Mouse (Mus musculus) hindbrain, embryonic 12.5 days (tissue): ENCODE measurements around the gene Slc2a9. TPM values are rescaled to one million over a fixed set of nuclear protein-coding genes. Genes with fewer than 3 reads are reported as not detected.
A peak's percentile ranks its signal among the peaks of the same experiment; 100 is the strongest.

Source experiments
- ATAC-seq: fragments of 200-750 bp; cut with Nextera tagmentation; 2 replicates; pipeline ENCODE4 v1.8.0; 2017; ENCODE audit warnings: moderate TSS enrichment; ENCODE audit not compliant: low FRiP score
- H3K27ac ChIP-seq: fragments of 300-500 bp; sonication (generic); 2 replicates; pipeline ENCODE4 v1.5.1; 2016; ENCODE audit warnings: mild to moderate bottlenecking
- H3K27me3 ChIP-seq: fragments of 300-500 bp; sonication (generic); 2 replicates; pipeline ENCODE4 v1.6.1; 2016; ENCODE audit warnings: mild to moderate bottlenecking
- H3K36me3 ChIP-seq: fragments of 300-500 bp; sonication (generic); 2 replicates; pipeline ENCODE4 v1.6.1; 2016; ENCODE audit warnings: mild to moderate bottlenecking
- H3K4me1 ChIP-seq: fragments of 300-500 bp; sonication (generic); 2 replicates; pipeline ENCODE4 v1.6.1; 2016
- H3K4me2 ChIP-seq: fragments of 300-500 bp; sonication (generic); replicated peaks from 2 replicates; pipeline ENCODE4 v1.6.1; 2016; ENCODE audit warnings: mild to moderate bottlenecking
- H3K4me3 ChIP-seq: fragments of 300-500 bp; sonication (generic); 2 replicates; pipeline ENCODE4 v1.5.1; 2016; ENCODE audit warnings: mild to moderate bottlenecking
- H3K9ac ChIP-seq: fragments of 300-500 bp; sonication (generic); 2 replicates; pipeline ENCODE4 v1.6.1; 2016; ENCODE audit warnings: mild to moderate bottlenecking, moderate library complexity
- H3K9me3 ChIP-seq: fragments of 300-500 bp; sonication (generic); replicated peaks from 2 replicates; pipeline ENCODE4 v1.6.1; 2016; ENCODE audit warnings: mild to moderate bottlenecking
- WGBS: fragments of 180-500 bp; shearing (Covaris S2); methylation state at CpG from one replicate; pipeline ENCODE4 v1.1.7; 2016; 5-methylcytosine and 5-hydroxymethylcytosine counted together
- polyA plus RNA-seq: library from polyadenylated mRNA; unstranded; fragments of >200 nt; fragmentation: Nextera tagmentation; extraction: Ambion mirVana; gene quantifications from 2 replicates; pipeline ENCODE4 v1.2.1, GENCODE M21; 2016

Slc2a9 gene
- polyA plus RNA-seq, 1 experiment from 2014 or later = 0.15 TPM

DNA sequence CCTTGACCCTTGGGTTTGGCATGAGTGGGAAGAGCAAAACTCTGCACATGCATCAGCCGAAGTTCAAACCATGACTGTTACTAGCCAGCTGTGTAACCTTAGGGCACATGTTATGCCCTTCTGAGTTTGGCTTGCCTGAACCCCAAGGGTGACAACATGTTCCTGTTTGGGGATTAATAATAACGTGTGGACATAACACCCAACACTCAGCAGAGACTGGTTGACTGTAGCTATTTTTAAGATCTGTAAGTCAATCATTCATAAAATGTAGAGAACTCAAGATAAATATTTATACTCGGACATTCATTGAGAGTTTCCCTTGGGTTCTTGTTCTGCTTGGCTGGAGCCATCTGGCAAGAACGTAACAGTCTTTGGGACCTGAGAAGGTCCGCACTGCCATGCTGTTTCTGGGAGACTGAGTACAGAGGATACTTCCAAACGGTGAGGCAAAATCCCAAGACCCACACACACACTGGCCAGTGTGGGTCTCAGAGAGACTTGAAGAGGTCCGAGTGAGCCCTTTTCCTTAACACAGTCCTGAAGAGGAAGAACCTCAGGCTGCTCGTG, 6.4 kb downstream of the Slc2a9 start:
- Histone ChIP-seq H3K9ac (no peak overlapping the region), H3K4me2 (no peak overlapping the region), H3K36me3 (no peaks in the 10 kb centered on the region), H3K27ac (no peak overlapping the region), H3K9me3 (no peaks in the 10 kb centered on the region), H3K27me3 (no peaks in the 10 kb centered on the region), H3K4me3 (no peak overlapping the region), H3K4me1 (no peaks in the 10 kb centered on the region)
- no peak for ATAC-seq
- 84% methylated on average over 8 of the region's 8 CpGs for WGBS

DNA sequence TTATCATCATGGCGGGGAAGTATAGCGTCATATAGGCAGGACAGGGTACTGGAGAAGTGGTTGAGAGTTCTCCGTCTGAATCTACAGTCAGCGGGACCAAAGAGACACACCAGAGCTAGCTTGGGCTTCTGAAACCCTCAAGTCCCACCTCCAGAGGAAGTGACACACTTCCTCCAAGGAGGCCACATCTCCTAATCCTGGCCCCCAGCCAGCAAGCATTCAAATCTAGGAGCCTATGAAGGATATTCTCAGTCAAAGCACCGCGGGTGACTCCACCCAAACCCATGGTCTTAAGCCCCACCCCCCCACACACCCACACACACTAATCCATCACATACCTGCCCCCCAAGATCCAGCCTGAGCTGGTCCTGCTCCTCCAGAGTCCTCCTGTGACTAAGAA, 9.1 kb downstream of the Slc2a9 start:
- Histone ChIP-seq H3K4me3 (no peak overlapping the region), H3K27me3 (no peaks in the 10 kb centered on the region), H3K9me3 (no peaks in the 10 kb centered on the region), H3K4me1 (no peaks in the 10 kb centered on the region), H3K36me3 (no peaks in the 10 kb centered on the region), H3K4me2 (no peak overlapping the region), H3K9ac (no peak overlapping the region), H3K27ac (no peak overlapping the region)
- no peak for ATAC-seq
- 93% methylated on average over 6 of the region's 6 CpGs for WGBS

- Histone ChIP-seq H3K9ac (no peak overlapping the region), H3K27ac (no peak overlapping the region), H3K36me3 (no peaks in the 10 kb centered on the region), H3K27me3 (no peaks in the 10 kb centered on the region; the same call in 1 of the 2 replicates), H3K4me2 (no peak overlapping the region), H3K4me3 (no peak overlapping the region), H3K9me3 (no peaks in the 10 kb centered on the region), H3K4me1 (no peaks in the 10 kb centered on the region)
- ATAC-seq = no peak
- WGBS = 84% methylated on average over 8 of the region's 8 CpGs
Measured at GRCm38 (mm10) chr5:38491763-38492162, 11.2 kb downstream of the Slc2a9 start.

DNA sequence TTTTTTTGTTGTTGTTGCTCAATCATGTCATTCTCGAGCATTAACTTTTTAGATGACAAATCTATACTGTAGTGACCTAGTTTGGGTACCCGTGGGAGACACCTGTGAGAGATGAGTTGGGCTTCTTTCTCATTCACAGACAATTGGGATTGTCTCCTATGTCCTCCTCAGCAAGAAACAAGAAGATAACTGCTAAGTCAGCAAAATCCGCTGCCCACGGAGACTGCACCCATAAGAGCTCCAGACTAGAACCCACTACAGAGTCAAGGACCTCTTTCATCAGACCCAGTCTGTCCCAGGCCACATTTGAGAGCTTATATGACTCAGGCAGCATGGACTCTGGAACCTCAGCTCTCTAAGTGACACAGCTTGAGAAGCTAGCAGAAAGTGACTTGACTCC, 13.2 kb downstream of the Slc2a9 start:
- WGBS = 95% methylated on average over 4 of the region's 4 CpGs
- no peak for ATAC-seq
- H3K9me3 ChIP-seq = no peaks in the 10 kb centered on the region; the same call in 1 of the 2 replicates

GRCm38 (mm10) chr5:38488673-38489615, 14.0 kb downstream of the Slc2a9 start:
- H3K27me3 ChIP-seq = no peaks in the 10 kb centered on the region; the same call in 1 of the 2 replicates
- H3K9ac ChIP-seq = no peak overlapping the region
- no peak overlapping the region for H3K27ac ChIP-seq
- no peaks in the 10 kb centered on the region for H3K4me1 ChIP-seq
- no peak overlapping the region for H3K4me3 ChIP-seq
- no peak overlapping the region for H3K4me2 ChIP-seq
- WGBS = 82% methylated on average over 20 of the region's 20 CpGs
- H3K9me3 ChIP-seq = no peaks in the 10 kb centered on the region; the same call in 1 of the 2 replicates
- H3K36me3 ChIP-seq = no peaks in the 10 kb centered on the region
- no peak for ATAC-seq

More for the DNA sequence above, 13.2 kb downstream of the Slc2a9 start:
- H3K4me3 ChIP-seq = no peak overlapping the region
- H3K9ac ChIP-seq = no peak overlapping the region
- H3K27ac ChIP-seq = no peak overlapping the region
- H3K4me2 ChIP-seq = no peak overlapping the region
- H3K36me3 ChIP-seq = no peaks in the 10 kb centered on the region
- H3K4me1 ChIP-seq = no peaks in the 10 kb centered on the region
- H3K27me3 ChIP-seq = no peaks in the 10 kb centered on the region; the same call in 1 of the 2 replicates

DNA sequence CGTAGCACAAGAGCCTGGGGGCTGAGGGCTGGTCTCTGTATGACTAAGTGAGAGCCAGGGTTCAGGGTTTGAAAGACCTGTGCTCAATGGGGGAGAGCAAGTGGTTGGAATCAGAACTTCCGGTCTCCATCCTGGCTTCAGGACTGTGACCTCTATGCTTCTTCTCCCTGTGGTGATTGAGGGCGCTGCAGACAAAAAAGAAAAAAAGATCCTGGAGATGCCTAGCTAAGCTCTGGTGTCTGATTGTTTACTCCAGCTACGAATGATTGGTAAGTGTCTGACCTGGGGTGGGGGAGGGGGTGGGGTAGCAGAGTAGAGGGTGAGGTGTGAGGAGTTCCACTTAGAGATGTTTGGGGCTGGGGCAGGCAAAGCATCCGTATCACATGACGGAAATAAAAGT, 14.9 kb downstream of the Slc2a9 start:
- H3K36me3 ChIP-seq = no peaks in the 10 kb centered on the region
- WGBS = 51% methylated on average over 6 of the region's 6 CpGs
- H3K9ac ChIP-seq = no peak overlapping the region
- H3K4me2 ChIP-seq = no peak overlapping the region
- no peaks in the 10 kb centered on the region for H3K4me1 ChIP-seq
- no peaks in the 10 kb centered on the region; the same call in 1 of the 2 replicates for H3K9me3 ChIP-seq
- H3K27ac ChIP-seq = no peak overlapping the region
- ATAC-seq = no peak
- no peak overlapping the region for H3K4me3 ChIP-seq
- H3K27me3 ChIP-seq = no peaks in the 10 kb centered on the region; the same call in 1 of the 2 replicates

- Histone ChIP-seq H3K36me3 (no peaks in the 10 kb centered on the region), H3K9ac (no peak overlapping the region), H3K4me1 (no peaks in the 10 kb centered on the region), H3K27ac (no peak overlapping the region), H3K4me3 (no peak overlapping the region), H3K9me3 (no peaks in the 10 kb centered on the region; the same call in 1 of the 2 replicates), H3K4me2 (no peak overlapping the region), H3K27me3 (no peaks in the 10 kb centered on the region; the same call in 1 of the 2 replicates)
- no peak for ATAC-seq
- WGBS = 84% methylated on average over 4 of the region's 4 CpGs
Measured at GRCm38 (mm10) chr5:38487247-38487646, 15.7 kb downstream of the Slc2a9 start.

DNA sequence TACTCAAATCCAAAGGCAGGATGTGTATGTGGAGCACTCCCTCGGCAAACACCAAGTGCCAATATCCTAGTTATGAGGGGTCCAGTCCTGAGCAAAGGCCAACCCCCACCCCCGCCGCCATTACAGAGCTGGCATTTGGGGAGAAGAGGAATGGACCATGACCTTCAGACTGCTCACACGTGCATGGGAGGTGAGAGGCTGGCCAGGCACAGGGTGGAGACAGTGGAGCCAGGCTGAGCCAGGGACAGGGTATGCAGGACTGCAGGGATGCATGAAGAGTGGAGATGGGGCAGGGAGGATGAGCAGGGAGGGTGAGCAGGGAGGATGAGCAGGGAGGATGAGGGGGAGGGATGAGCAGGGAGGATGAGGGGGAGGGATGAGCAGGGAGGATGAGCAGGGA, 17.0 kb downstream of the Slc2a9 start:
- Histone ChIP-seq H3K36me3 (no peaks in the 10 kb centered on the region), H3K9me3 (no peaks in the 10 kb centered on the region; the same call in 1 of the 2 replicates), H3K4me2 (no peak overlapping the region), H3K4me3 (no peak overlapping the region), H3K9ac (no peak overlapping the region), H3K27ac (no peak overlapping the region), H3K4me1 (peaks cover 4% of the 10 kb centered on the region), H3K27me3 (no peaks in the 10 kb centered on the region; the same call in none of the 2 replicates)
- WGBS = 78% methylated on average over 4 of the region's 4 CpGs
- no peak for ATAC-seq

DNA sequence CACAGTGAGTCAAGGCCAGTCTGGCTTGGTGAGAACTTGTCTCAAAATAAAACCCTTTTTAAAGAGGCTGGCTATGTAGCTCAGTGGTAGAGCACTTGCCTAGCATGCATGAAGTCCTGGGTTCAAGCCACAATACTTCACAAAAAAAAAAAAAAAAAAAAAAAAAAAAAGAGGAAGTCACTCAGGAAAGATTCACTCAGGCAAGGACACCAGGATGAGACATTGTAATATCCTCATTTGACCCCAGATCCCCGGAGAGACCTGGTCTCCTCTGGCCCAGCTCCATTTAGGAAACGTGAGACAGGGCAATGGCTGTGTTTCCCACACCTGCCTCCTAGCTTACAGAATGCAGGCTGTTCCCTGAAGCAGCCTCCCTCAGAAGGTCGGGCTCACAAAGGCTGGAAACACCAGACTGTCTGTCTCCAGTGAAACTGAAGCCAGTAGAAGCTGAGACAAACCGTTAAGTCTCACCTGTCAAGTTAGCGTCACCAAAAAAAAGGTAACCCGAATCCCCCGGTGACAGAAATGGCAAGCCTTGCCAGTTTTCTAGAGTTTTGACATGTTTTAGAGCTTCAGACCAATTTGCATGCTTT, 19.3 kb downstream of the Slc2a9 start:
- Histone ChIP-seq H3K9me3 (no peaks in the 10 kb centered on the region; the same call in 1 of the 2 replicates), H3K27me3 (no peaks in the 10 kb centered on the region; the same call in none of the 2 replicates), H3K4me2 (no peak overlapping the region), H3K9ac (no peak overlapping the region), H3K27ac (no peak overlapping the region), H3K4me3 (no peak overlapping the region), H3K4me1 (peaks cover 22% of the 10 kb centered on the region), H3K36me3 (no peaks in the 10 kb centered on the region)
- 71% methylated on average over 7 of the region's 7 CpGs for WGBS
- no peak for ATAC-seq

DNA sequence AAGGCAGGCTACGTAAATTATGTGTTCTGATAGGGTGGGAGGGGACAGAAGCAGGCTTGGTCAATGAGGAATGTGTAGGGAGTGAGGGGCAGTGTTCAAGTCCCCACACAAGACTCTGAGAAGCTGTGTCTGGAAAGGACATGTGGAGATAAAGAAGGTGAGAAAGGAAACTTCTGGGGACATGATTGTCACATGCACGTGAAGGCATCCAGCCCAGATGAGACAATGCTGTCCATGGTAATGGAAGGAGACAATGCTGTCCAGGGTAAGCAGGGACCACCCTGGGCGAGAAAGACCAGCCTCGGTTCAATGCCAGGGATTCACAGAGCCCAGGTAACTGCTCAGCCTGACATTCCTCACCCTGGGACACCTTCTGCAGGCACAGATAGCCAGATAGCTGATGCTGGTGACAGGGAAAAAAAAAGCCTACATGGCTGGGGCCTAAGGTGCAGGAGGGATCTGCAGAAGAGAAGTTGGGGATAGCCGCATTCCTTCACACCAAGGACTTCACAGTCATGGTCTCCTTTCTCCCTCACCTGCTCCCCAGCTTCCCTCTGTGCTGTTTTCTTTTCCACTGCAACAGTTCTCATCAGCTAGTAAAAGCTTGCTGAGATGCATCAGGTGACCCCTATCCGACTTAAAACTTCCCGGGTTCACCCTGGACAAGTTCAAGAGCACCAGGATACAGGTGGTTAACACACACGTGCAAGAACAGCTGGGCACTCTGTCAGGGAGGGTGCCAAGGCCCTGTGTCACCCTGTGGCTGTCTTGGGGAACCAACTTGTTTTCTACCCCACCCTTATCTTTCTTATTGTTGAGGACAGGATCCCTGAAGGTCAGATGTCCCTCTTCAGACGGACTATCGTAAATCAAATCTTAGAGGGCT, 21.9 kb downstream of the Slc2a9 start:
- peaks cover 22% of the 10 kb centered on the region for H3K4me1 ChIP-seq
- H3K4me3 ChIP-seq = no peak overlapping the region
- ATAC-seq = peak; percentile 15; the same call in 1 of the 2 replicates
- H3K4me2 ChIP-seq = peak overlapping the region; percentile 48
- H3K27ac ChIP-seq = peak overlapping the region; percentile 40; the same call in 1 of the 2 replicates
- no peaks in the 10 kb centered on the region; the same call in 1 of the 2 replicates for H3K9me3 ChIP-seq
- no peaks in the 10 kb centered on the region for H3K36me3 ChIP-seq
- 73% methylated on average over 10 of the region's 10 CpGs for WGBS
- no peak overlapping the region for H3K9ac ChIP-seq
- no peaks in the 10 kb centered on the region; the same call in 1 of the 2 replicates for H3K27me3 ChIP-seq

GRCm38 (mm10) chr5:38479908-38480725, 22.8 kb downstream of the Slc2a9 start:
- Histone ChIP-seq H3K27me3 (no peaks in the 10 kb centered on the region; the same call in 1 of the 2 replicates), H3K4me1 (peaks cover 22% of the 10 kb centered on the region), H3K4me2 (peak overlapping the region; percentile 48), H3K27ac (peak overlapping the region; percentile 40), H3K4me3 (peak overlapping the region; percentile 21), H3K36me3 (no peaks in the 10 kb centered on the region), H3K9ac (peak overlapping the region; percentile 35; the same call in 1 of the 2 replicates), H3K9me3 (no peaks in the 10 kb centered on the region)
- 11% methylated on average over 22 of the region's 22 CpGs for WGBS
- ATAC-seq = peak; percentile 51
